Mouse (Mus musculus) kidney, adult 9 months (tissue): ENCODE measurements around the gene Rad51d.
A peak's percentile ranks its signal among the peaks of the same experiment; 100 is the strongest.

Experiments
- DNase-seq: peaks from one replicate; pipeline ENCODE4 v3.0.0; 2022

Rad51d gene

GRCm38 (mm10) chr11:82889524-82890341, 681 bp downstream of the Rad51d start:
- DNase-seq: peak; percentile 42

GRCm38 (mm10) chr11:82888491-82888946, 1.9 kb downstream of the Rad51d start:
- DNase-seq: peak; percentile 90

GRCm38 (mm10) chr11:82886559-82886958, 3.9 kb downstream of the Rad51d start:
- DNase-seq: no peak

GRCm38 (mm10) chr11:82883180-82883579, 7.2 kb downstream of the Rad51d start:
- no peak for DNase-seq

- no peak for DNase-seq
Observed at GRCm38 (mm10) chr11:82877726-82878344, 12.6 kb downstream of the Rad51d start.

- no peak for DNase-seq
Observed at GRCm38 (mm10) chr11:82875631-82876030, 14.8 kb downstream of the Rad51d start.

GRCm38 (mm10) chr11:82874924-82875323, 15.5 kb downstream of the Rad51d start:
- no peak for DNase-seq

- DNase-seq: peak; percentile 95
Observed at GRCm38 (mm10) chr11:82871031-82871446, 19.4 kb downstream of the Rad51d start, which contains the start of gene Rffl. Rffl (minus strand) TSS chr11:82871210.

GRCm38 (mm10) chr11:82870173-82871030, 20.0 kb downstream of the Rad51d start:
- peak; percentile 89 for DNase-seq

- peak; percentile 64 for DNase-seq
Observed at GRCm38 (mm10) chr11:82869506-82870172, 20.8 kb downstream of the Rad51d start.

GRCm38 (mm10) chr11:82867956-82868355, 22.5 kb downstream of the Rad51d start:
- DNase-seq: no peak

GRCm38 (mm10) chr11:82866850-82867564, 23.4 kb downstream of the Rad51d start:
- DNase-seq: no peak

GRCm38 (mm10) chr11:82865957-82866356, 24.5 kb downstream of the Rad51d start:
- no peak for DNase-seq

GRCm38 (mm10) chr11:82863488-82863931, 26.9 kb downstream of the Rad51d start:
- no peak for DNase-seq

- DNase-seq: no peak
Observed at GRCm38 (mm10) chr11:82863059-82863458, 27.4 kb downstream of the Rad51d start.

- no peak for DNase-seq
Observed at GRCm38 (mm10) chr11:82862638-82863037, 27.8 kb downstream of the Rad51d start.

GRCm38 (mm10) chr11:82861558-82861957, 28.9 kb downstream of the Rad51d start:
- DNase-seq: peak; percentile 66

GRCm38 (mm10) chr11:82860759-82861158, 29.7 kb downstream of the Rad51d start:
- no peak for DNase-seq

GRCm38 (mm10) chr11:82857307-82857848, 33.0 kb downstream of the Rad51d start:
- DNase-seq: peak; percentile 80

GRCm38 (mm10) chr11:82856032-82856431, 34.4 kb downstream of the Rad51d start:
- no peak for DNase-seq

- DNase-seq: no peak
Observed at GRCm38 (mm10) chr11:82855327-82855973, 35.0 kb downstream of the Rad51d start.
